Mouse (Mus musculus) kidney, postnatal 14 days (tissue): ENCODE measurements around the gene Sulf2.

Experiments
- DNase-seq: peaks from one replicate; pipeline ENCODE4 v3.0.0; 2022; ENCODE audit warnings: mixed read lengths

Gene Sulf2

GRCm38 (mm10) chr2:166115571-166116277 lies 39.7 kb downstream of the Sulf2 start:
- DNase-seq: peak; percentile 64

GRCm38 (mm10) chr2:166112986-166113385 lies 42.5 kb downstream of the Sulf2 start:
- no peak for DNase-seq

- DNase-seq: peak; percentile 66
Observed at GRCm38 (mm10) chr2:166111831-166112250, 43.6 kb downstream of the Sulf2 start.

- DNase-seq: peak; percentile 37
Observed at GRCm38 (mm10) chr2:166111238-166111637, 44.2 kb downstream of the Sulf2 start.

GRCm38 (mm10) chr2:166110764-166111163 lies 44.7 kb downstream of the Sulf2 start:
- no peak for DNase-seq

- peak; percentile 90 for DNase-seq
Observed at GRCm38 (mm10) chr2:166108326-166108725, 47.1 kb downstream of the Sulf2 start.

- no peak for DNase-seq
Observed at GRCm38 (mm10) chr2:166107911-166108310, 47.6 kb downstream of the Sulf2 start.

- no peak for DNase-seq
Observed at GRCm38 (mm10) chr2:166106631-166107030, 48.8 kb downstream of the Sulf2 start.

GRCm38 (mm10) chr2:166105911-166106310 lies 49.6 kb downstream of the Sulf2 start:
- no peak for DNase-seq

- peak; percentile 53 for DNase-seq
Observed at GRCm38 (mm10) chr2:166102893-166103292, 52.6 kb downstream of the Sulf2 start.

- no peak for DNase-seq
Observed at GRCm38 (mm10) chr2:166100309-166101262, 54.9 kb downstream of the Sulf2 start.

- no peak for DNase-seq
Observed at GRCm38 (mm10) chr2:166098292-166098933, 57.0 kb downstream of the Sulf2 start.

- DNase-seq: peak; percentile 56
Observed at GRCm38 (mm10) chr2:166097443-166098291, 57.8 kb downstream of the Sulf2 start.

GRCm38 (mm10) chr2:166096834-166097233 lies 58.6 kb downstream of the Sulf2 start:
- DNase-seq: no peak

GRCm38 (mm10) chr2:166096300-166096699 lies 59.2 kb downstream of the Sulf2 start:
- no peak for DNase-seq

GRCm38 (mm10) chr2:166092412-166092811 lies 63.1 kb downstream of the Sulf2 start:
- no peak for DNase-seq

GRCm38 (mm10) chr2:166091599-166091998 lies 63.9 kb downstream of the Sulf2 start:
- no peak for DNase-seq

GRCm38 (mm10) chr2:166090131-166090581 lies 65.3 kb downstream of the Sulf2 start:
- DNase-seq: peak; percentile 67

- DNase-seq: no peak
Observed at GRCm38 (mm10) chr2:166088991-166089390, 66.5 kb downstream of the Sulf2 start.

- DNase-seq: peak; percentile 61
Observed at GRCm38 (mm10) chr2:166086457-166087233, 68.8 kb downstream of the Sulf2 start.

- no peak for DNase-seq
Observed at GRCm38 (mm10) chr2:166085780-166086179, 69.7 kb downstream of the Sulf2 start.
